Mouse (Mus musculus): ENCODE measurements around the gene Nhlh1. TPM values are rescaled to one million over a fixed set of nuclear protein-coding genes. Genes with fewer than 3 reads are reported as not detected.

Gene Nhlh1
- polyA plus RNA-seq, 1 experiment from 2014 or later: not detected

DNA sequence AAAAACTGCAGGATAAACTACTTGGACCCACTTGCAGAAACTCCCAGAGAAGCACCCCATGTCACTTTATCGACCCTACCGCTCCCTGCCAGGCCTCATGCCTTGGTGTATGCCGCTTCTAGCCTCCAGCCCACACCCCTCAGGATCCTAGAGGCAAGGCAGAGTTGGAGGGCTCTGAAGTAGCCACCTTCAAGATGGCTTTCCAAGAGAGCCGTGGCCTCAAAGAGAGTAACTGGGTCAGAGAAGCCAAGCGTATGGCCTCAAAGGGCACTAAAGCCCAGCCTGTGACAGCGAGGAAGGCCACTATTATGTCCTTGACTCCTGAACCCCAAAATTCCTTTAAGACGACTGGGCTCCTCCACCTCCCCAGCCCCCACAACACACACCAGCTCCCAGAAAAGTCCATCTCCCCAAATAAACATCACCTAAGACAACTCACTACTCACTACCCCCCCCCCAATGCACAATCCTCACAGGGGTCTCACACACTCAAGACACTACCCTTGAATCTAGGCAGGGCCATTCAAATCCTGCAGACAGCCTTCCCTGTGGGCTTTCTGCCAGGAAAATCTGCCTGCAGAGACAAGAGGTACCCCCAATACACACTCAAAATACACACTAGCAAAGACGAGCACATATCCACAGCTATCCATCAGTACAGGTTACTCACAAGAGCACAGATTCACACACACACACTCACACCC lies 32.0 kb downstream of the Nhlh1 start:
- Histone ChIP-seq H3K36me3 (peaks cover 6% of the 10 kb centered on the region; the same call in 1 of the 2 replicates), H3K9ac (peak overlapping the region; percentile 96; the same call in 1 of the 2 replicates), H3K27ac (ENCODE audit: poor library complexity, severe bottlenecking) (no peak overlapping the region), H3K4me1 (replicated peaks) (peaks cover 35% of the 10 kb centered on the region), H3K27me3 (replicated peaks) (no peaks in the 10 kb centered on the region), H3K4me3 (peak overlapping the region; percentile 95), H3K4me2 (peak overlapping the region; percentile 89), H3K9me3 (replicated peaks) (no peaks in the 10 kb centered on the region)
- no peak for ATAC-seq (ENCODE audit: insufficient number of reproducible peaks, low FRiP score)
- WGBS: 62% methylated on average over 8 of the region's 8 CpGs

DNA sequence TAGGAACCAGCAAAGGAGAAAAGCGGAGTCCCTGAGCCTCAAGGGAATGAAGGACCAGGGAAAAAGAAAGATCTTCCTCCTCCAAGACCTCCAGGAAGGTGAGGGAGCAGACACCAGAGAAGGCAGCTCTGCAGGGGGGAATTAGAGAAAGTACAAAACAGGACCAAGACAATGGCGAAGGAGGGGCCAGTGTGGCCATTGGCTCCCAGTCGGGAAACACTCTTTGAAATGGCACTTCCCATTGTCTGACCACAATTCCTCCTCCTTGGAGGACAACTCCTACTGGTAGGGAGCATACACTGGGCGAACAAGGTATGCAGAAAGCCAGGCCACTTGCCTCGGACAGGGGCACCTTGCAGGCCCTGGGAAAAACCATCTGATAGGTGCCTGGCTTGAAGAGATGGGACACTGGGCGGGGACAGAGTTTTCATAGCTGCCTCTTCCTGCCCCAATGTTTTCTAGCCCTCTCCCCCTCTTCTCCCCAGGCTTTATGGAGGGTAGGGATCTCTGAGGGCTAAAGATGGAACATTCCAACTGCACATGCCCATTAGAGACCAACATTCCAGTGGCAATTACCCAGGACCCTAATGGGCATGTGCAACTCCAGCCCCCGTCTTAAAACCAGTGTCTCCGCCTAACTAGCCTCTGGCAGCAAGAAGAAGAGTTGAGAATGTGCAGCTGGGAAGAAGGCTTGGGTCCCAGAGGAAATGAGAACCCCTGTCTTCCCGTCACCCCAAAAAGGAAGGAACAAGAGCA lies 33.1 kb downstream of the Nhlh1 start:
- 0 out of 2 replicates have a peak overlapping the region, but pooled peaks have one; percentile 15 for H3K4me2 ChIP-seq
- no peak for ATAC-seq (ENCODE audit: insufficient number of reproducible peaks, low FRiP score)
- 58% methylated on average over 9 of the region's 9 CpGs for WGBS
- peaks cover 42% of the 10 kb centered on the region for H3K4me1 ChIP-seq (replicated peaks)
- no peak overlapping the region for H3K4me3 ChIP-seq
- no peak overlapping the region for H3K9ac ChIP-seq
- no peaks in the 10 kb centered on the region for H3K9me3 ChIP-seq (replicated peaks)
- peaks cover 6% of the 10 kb centered on the region; the same call in 1 of the 2 replicates for H3K36me3 ChIP-seq
- no peaks in the 10 kb centered on the region for H3K27me3 ChIP-seq (replicated peaks)
- no peak overlapping the region for H3K27ac ChIP-seq (ENCODE audit: poor library complexity, severe bottlenecking)

DNA sequence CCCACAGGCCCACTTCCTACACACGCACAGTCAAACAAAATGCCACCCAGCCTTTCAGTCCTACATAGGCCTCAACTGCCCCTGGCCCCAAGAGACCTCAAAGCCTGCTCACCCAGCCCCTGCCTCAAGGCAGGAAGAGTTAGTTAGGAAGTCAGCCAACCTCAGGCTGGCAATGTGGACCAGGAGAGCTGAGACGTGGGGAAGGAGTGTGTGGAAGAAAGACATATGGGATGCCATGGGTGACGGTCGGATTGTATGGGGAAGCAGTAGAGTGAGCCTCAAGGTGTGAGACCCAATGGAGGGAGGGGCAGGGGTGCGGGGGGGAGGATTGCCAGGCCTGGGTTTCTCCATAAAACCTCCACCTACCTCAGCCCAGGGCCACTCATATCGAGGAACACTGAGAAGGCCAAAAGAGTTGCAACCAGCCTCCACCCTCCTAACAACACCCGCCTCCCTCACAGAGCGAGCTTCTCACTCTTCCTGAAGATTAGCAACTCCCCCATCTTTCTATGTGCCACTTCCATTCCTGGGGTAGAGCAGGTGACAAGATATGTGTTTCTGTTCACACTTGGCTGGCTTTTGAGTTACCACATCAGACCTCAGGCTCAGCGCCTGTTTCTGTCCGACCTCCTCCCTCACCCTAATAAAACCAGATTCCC lies 37.4 kb downstream of the Nhlh1 start:
- Histone ChIP-seq H3K9ac (no peak overlapping the region), H3K4me3 (no peak overlapping the region), H3K36me3 (peaks cover 6% of the 10 kb centered on the region; the same call in 1 of the 2 replicates), H3K4me2 (no peak overlapping the region), H3K27ac (ENCODE audit: poor library complexity, severe bottlenecking) (no peak overlapping the region), H3K9me3 (replicated peaks) (no peaks in the 10 kb centered on the region), H3K4me1 (replicated peaks) (peaks cover 50% of the 10 kb centered on the region), H3K27me3 (replicated peaks) (no peaks in the 10 kb centered on the region)
- no peak for ATAC-seq (ENCODE audit: insufficient number of reproducible peaks, low FRiP score)
- 78% methylated on average over 10 of the region's 10 CpGs for WGBS

DNA sequence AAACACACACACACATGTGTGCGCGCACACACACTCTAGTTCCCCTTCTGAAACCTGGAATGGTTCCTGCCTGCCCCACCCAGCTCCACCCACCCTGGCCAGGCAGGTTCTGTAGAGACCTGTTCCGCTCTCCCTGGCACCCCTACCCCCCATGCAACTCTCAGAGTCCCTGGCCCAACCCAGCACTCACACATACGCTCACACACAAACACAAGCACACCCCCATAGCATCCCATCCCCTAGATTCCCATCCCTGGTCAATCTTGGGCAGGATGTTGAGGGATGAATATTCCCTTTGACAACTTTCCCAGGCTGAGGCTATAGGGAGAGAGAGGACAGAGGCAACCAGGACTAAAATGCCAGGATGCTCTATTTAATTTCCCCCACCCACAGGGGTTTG lies 38.0 kb downstream of the Nhlh1 start:
- WGBS: 94% methylated on average over 4 of the region's 4 CpGs
- no peak for ATAC-seq (ENCODE audit: insufficient number of reproducible peaks, low FRiP score)
- no peak overlapping the region for H3K4me3 ChIP-seq
- no peak overlapping the region for H3K4me2 ChIP-seq
- no peak overlapping the region for H3K9ac ChIP-seq
- H3K9me3 ChIP-seq (replicated peaks): no peaks in the 10 kb centered on the region
- no peaks in the 10 kb centered on the region for H3K27me3 ChIP-seq (replicated peaks)
- H3K36me3 ChIP-seq: peaks cover 6% of the 10 kb centered on the region; the same call in 1 of the 2 replicates
- H3K27ac ChIP-seq (ENCODE audit: poor library complexity, severe bottlenecking): no peak overlapping the region
- H3K4me1 ChIP-seq (replicated peaks): peaks cover 43% of the 10 kb centered on the region

DNA sequence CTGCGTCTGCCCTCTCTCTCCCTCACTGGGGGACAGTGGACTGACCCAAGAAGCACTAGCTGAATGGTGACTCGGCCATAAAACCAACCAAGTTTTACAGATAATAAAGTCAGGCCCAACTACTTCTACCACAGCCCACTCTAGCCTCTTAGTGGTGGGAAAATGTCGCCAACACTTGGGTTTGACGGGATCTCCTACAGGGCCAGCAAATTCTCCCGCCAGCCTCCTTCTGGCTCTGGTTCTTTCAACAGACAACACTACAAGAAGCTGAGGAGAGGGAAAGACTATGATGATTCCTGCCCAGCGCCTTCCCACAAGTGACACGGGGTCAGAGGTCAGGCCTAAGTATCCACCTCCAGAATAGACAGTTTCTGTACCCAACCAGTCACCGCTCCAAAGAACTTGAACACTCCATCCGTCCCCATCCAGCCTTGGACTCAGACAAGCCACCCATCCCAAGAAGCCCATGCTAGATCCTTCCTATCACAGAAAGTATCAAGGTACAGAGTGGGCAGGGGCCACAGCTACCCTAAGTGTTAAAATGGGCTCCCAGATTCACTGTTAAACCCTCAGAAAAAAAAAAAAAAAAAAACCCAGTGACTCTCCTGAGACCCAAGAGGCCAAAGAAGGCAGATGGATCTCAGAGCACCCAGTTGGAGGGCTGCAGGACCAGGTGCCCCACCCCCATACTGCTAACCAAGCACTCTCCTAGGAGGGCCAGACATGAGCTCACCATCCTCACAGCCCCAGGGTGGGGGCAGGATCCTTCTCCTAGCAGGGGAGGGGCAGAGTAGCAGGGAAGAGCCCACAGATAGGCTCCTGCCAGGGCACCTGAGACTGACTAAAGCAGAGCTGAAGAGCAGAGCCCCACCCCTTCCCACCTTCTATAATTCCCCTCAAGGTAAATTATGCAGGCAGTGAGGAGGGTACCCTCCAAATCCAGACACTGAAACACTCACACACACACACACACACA lies 38.7 kb downstream of the Nhlh1 start:
- Histone ChIP-seq H3K4me3 (no peak overlapping the region), H3K36me3 (peaks cover 6% of the 10 kb centered on the region; the same call in 1 of the 2 replicates), H3K4me1 (replicated peaks) (peaks cover 39% of the 10 kb centered on the region), H3K27me3 (replicated peaks) (no peaks in the 10 kb centered on the region), H3K27ac (ENCODE audit: poor library complexity, severe bottlenecking) (no peak overlapping the region), H3K9me3 (replicated peaks) (no peaks in the 10 kb centered on the region), H3K9ac (no peak overlapping the region), H3K4me2 (no peak overlapping the region)
- no peak for ATAC-seq (ENCODE audit: insufficient number of reproducible peaks, low FRiP score)
- WGBS: 85% methylated on average over 9 of the region's 9 CpGs

DNA sequence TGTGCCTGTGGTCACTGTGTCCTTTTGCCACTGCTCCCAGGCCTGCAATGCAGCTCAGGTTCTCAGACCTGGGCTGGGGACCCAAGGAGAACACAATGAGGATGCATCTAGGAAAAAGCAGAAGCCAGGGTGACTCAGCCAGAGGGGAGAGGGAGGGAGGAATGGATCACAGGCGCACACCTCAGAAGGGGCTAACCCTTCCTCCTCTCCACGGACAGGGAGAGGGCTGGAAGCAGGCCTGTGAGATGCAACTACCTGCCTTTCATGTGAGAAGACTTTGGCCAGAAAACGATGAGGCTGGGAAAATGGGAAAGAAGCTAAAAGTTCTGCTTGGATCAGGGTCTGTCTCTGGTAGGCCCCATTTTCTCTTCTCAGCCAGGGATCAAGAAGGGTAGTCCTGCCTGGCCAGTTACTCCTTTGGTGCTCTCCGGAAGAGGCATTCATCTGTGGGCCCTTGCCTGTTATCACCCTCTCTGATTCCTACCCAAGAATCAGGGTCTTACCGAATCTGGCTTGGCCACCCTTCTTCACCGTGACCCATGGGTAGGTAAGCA lies 39.8 kb downstream of the Nhlh1 start:
- peaks cover 11% of the 10 kb centered on the region; the same call in 1 of the 2 replicates for H3K36me3 ChIP-seq
- H3K4me1 ChIP-seq (replicated peaks): peaks cover 39% of the 10 kb centered on the region
- no peaks in the 10 kb centered on the region for H3K9me3 ChIP-seq (replicated peaks)
- H3K4me2 ChIP-seq: no peak overlapping the region
- no peak for ATAC-seq (ENCODE audit: insufficient number of reproducible peaks, low FRiP score)
- 69% methylated on average over 6 of the region's 6 CpGs for WGBS
- H3K4me3 ChIP-seq: no peak overlapping the region
- H3K9ac ChIP-seq: no peak overlapping the region
- no peak overlapping the region for H3K27ac ChIP-seq (ENCODE audit: poor library complexity, severe bottlenecking)
- no peaks in the 10 kb centered on the region for H3K27me3 ChIP-seq (replicated peaks)

DNA sequence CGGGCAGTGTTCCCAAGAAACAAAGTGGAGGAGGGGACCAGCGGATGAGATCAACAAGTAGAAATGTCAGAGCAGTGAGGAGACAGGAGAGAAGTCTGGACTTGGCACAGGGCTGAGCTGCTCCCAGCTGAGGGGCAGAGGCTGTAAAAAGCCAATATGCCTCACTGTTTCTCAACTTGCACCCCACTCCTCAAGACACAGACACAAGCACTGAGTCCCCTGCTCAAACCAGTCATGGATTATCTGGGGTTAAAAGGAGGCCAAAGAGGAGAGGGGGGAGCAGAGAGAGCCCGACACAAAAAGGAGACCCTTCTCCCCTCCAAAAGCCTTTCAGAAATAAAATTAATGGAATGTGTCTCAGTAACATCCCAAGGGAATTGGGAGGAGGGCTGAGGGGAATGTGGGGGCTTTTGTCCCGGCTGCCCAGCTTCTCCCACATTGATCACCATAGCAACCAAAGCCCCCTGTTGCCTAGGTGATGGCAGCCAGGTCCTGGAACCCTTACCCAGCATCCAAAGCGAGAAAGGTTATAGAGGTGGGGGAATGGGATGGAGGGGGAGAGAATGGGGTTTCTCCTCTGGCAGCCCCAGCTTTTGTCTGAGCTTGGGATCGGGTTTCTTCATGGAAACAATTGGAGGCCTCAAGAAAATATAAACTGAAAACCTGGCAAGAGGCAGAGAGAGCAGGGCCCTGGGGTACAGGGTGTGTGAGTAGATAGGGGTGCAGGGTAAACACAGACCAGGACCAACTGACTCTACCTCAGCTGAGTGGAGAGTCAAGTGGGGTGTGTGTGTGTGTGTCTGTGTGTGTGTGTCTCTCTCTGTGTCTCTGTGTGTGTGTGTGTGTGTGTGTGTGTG lies 40.5 kb downstream of the Nhlh1 start:
- Histone ChIP-seq H3K27ac (ENCODE audit: poor library complexity, severe bottlenecking) (no peak overlapping the region), H3K4me2 (no peak overlapping the region), H3K9ac (no peak overlapping the region), H3K9me3 (replicated peaks) (no peaks in the 10 kb centered on the region), H3K36me3 (peaks cover 5% of the 10 kb centered on the region; the same call in 1 of the 2 replicates), H3K4me1 (replicated peaks) (peaks cover 39% of the 10 kb centered on the region), H3K4me3 (no peak overlapping the region), H3K27me3 (replicated peaks) (no peaks in the 10 kb centered on the region)
- ATAC-seq (ENCODE audit: insufficient number of reproducible peaks, low FRiP score): no peak
- WGBS: 54% methylated on average over 6 of the region's 6 CpGs

DNA sequence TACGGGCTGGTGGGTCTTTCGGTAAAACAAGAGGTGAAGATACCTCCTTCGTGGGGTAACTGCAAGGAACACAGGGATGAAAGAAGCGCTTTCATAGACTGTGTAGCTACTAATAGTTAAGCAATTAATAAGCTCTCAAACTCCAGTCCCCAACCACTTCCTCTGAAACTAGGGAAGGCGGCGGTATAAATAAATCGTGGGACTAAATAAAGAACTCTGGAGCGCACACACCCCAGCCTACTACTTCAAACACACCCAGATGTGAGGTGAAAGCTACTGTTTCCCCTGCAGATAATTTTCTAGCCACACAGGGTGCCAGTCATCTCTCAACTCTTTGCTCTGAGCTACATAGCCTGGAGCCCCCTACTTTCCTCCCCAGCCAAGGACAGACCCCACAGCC lies 41.3 kb downstream of the Nhlh1 start:
- peaks cover 39% of the 10 kb centered on the region for H3K4me1 ChIP-seq (replicated peaks)
- peaks cover 5% of the 10 kb centered on the region; the same call in 1 of the 2 replicates for H3K36me3 ChIP-seq
- no peak overlapping the region for H3K4me2 ChIP-seq
- 75% methylated on average over 8 of the region's 8 CpGs for WGBS
- no peak overlapping the region for H3K4me3 ChIP-seq
- ATAC-seq (ENCODE audit: insufficient number of reproducible peaks, low FRiP score): no peak
- H3K27me3 ChIP-seq (replicated peaks): no peaks in the 10 kb centered on the region
- no peak overlapping the region for H3K27ac ChIP-seq (ENCODE audit: poor library complexity, severe bottlenecking)
- H3K9me3 ChIP-seq (replicated peaks): no peaks in the 10 kb centered on the region
- H3K9ac ChIP-seq: no peak overlapping the region

DNA sequence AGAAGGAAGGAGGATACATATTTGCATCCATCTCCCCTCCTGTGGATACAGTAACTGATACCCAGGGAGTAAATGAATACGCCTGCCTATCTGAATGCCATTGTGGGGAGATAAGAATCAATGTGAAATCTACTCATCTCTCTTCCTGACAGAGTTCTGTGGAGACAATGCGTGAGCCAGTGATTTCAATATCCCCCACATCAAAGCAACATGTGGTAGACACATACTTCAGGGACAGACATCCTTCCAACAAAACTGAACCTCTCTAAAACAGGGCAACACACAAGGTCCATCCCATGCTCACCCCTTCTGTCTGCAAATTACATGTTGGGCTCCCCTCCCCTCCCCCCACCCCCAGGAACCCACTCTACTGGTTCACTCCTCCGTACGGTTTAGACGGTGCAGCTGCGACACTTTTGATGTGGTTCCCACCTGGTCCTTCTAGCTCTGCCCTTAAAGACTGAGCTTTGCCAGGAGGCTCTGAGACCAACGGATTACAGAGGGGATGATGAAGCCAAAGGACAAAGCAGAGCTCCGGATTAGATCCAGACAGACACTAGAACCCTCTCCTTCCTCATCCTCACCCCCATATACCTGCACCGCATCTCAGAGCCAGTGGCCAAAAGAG lies 41.9 kb downstream of the Nhlh1 start:
- Histone ChIP-seq H3K27me3 (replicated peaks) (no peaks in the 10 kb centered on the region), H3K4me2 (no peak overlapping the region), H3K4me3 (no peak overlapping the region), H3K27ac (ENCODE audit: poor library complexity, severe bottlenecking) (no peak overlapping the region), H3K9ac (no peak overlapping the region), H3K9me3 (replicated peaks) (no peaks in the 10 kb centered on the region), H3K36me3 (peaks cover 10% of the 10 kb centered on the region), H3K4me1 (replicated peaks) (peaks cover 39% of the 10 kb centered on the region)
- WGBS: 82% methylated on average over 9 of the region's 9 CpGs
- no peak for ATAC-seq (ENCODE audit: insufficient number of reproducible peaks, low FRiP score)
